Mouse (Mus musculus) heart, postnatal 0 days (tissue): Measurements from ENCODE around the gene Dnm3.

Experiments
- CTCF ChIP-seq: IDR thresholded peaks from 2 replicates; pipeline ENCODE4 v1.5.1; 2016; ENCODE audit warnings: antibody characterized with exemption, control low read depth, low read depth
- EP300 ChIP-seq: IDR thresholded peaks from 2 replicates; pipeline ENCODE4 v1.6.1; 2016; ENCODE audit warnings: antibody characterized with exemption, low read depth

- no peak for TF ChIP-seq CTCF
- TF ChIP-seq EP300, result no peak
Observed at GRCm38 (mm10) chr1:162186470-162187351, 291.1 kb downstream of the Dnm3 start.
